Mouse (Mus musculus): ENCODE measurements at regions not wholly inside any gene's neighbourhood (a gene's known extent, or its start where the extent isn't known, plus 50 kb on each side); places are given as distances from the start of the nearest gene placed in this dataset.

GRCm38 (mm10) chr1:83771160-83771559, 363.2 kb upstream of the Sphkap start:
- DNase-seq (ENCODE audit: low spot score) (no peak), ATAC-seq (ENCODE audit: low FRiP score, low read depth) (no peak)
- no peaks in the 10 kb centered on the region for H3K27me3 ChIP-seq (ENCODE audit: control insufficient read depth, insufficient read depth, low read length)
- H3K27ac ChIP-seq (replicated peaks; ENCODE audit: low read depth, low read length) = no peak overlapping the region
- H3K4me2 ChIP-seq (replicated peaks; ENCODE audit: low read depth, low read length, severe bottlenecking) = no peak overlapping the region
- H3K9ac ChIP-seq (ENCODE audit: low read depth, low read length, severe bottlenecking) = no peak overlapping the region
- WGBS = 73% methylated on average over 3 of the region's 3 CpGs
- no peaks in the 10 kb centered on the region for H3K4me1 ChIP-seq (ENCODE audit: control insufficient read depth, insufficient read depth, low read length)
- TF ChIP-seq POLR2A (IDR thresholded peaks at IDR 0.05; ENCODE audit: borderline replicate concordance, extremely low read depth, insufficient read depth, insufficient read length) = no peak
- H3K4me3 ChIP-seq (replicated peaks; ENCODE audit: low read length) = no peak overlapping the region
- no peaks in the 10 kb centered on the region for H3K9me3 ChIP-seq (ENCODE audit: control insufficient read depth, low read length)
- H3K36me3 ChIP-seq (ENCODE audit: control insufficient read depth, insufficient read depth, low read length) = no peaks in the 10 kb centered on the region

DNA sequence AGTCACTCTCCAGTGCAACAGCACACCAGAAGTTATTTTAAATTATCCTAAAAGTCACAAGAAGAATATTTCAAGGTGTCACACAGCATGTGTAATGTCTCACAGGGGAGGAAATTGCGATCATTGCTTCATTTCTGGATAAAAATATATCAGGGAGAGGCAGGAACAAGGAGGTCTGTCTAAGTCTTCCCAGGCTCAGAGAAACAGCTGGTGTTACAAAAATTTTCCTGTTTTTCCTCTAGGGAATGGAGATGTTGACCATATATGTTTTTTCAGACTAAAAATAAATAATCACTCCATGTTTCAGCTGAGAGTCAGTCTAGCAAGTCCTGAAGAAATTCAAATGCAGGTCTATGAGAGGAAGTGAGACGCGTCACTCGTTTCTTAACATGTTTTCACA, 353.5 kb upstream of the Sphkap start:
- Histone ChIP-seq H3K27ac (replicated peaks; ENCODE audit: low read depth, low read length) (no peak overlapping the region), H3K27me3 (ENCODE audit: control insufficient read depth, insufficient read depth, low read length) (no peaks in the 10 kb centered on the region), H3K4me2 (replicated peaks; ENCODE audit: low read depth, low read length, severe bottlenecking) (no peak overlapping the region), H3K36me3 (ENCODE audit: control insufficient read depth, insufficient read depth, low read length) (no peaks in the 10 kb centered on the region), H3K9me3 (ENCODE audit: control insufficient read depth, low read length) (no peaks in the 10 kb centered on the region), H3K4me1 (ENCODE audit: control insufficient read depth, insufficient read depth, low read length) (no peaks in the 10 kb centered on the region), H3K9ac (ENCODE audit: low read depth, low read length, severe bottlenecking) (no peak overlapping the region), H3K4me3 (replicated peaks; ENCODE audit: low read length) (no peak overlapping the region)
- no peak for TF ChIP-seq POLR2A (IDR thresholded peaks at IDR 0.05; ENCODE audit: borderline replicate concordance, extremely low read depth, insufficient read depth, insufficient read length)
- DNase-seq (ENCODE audit: low spot score) (no peak), ATAC-seq (ENCODE audit: low FRiP score, low read depth) (no peak)
- WGBS = 70% methylated on average over 4 of the region's 4 CpGs

GRCm38 (mm10) chr1:83756866-83757265, 348.9 kb upstream of the Sphkap start:
- Histone ChIP-seq H3K9me3 (ENCODE audit: control insufficient read depth, low read length) (no peaks in the 10 kb centered on the region), H3K4me2 (replicated peaks; ENCODE audit: low read depth, low read length, severe bottlenecking) (no peak overlapping the region), H3K27me3 (ENCODE audit: control insufficient read depth, insufficient read depth, low read length) (no peaks in the 10 kb centered on the region), H3K4me1 (ENCODE audit: control insufficient read depth, insufficient read depth, low read length) (no peaks in the 10 kb centered on the region), H3K36me3 (ENCODE audit: control insufficient read depth, insufficient read depth, low read length) (no peaks in the 10 kb centered on the region), H3K9ac (ENCODE audit: low read depth, low read length, severe bottlenecking) (no peak overlapping the region), H3K4me3 (replicated peaks; ENCODE audit: low read length) (no peak overlapping the region), H3K27ac (replicated peaks; ENCODE audit: low read depth, low read length) (no peak overlapping the region)
- DNase-seq (ENCODE audit: low spot score) (no peak), ATAC-seq (ENCODE audit: low FRiP score, low read depth) (no peak)
- no peak for TF ChIP-seq POLR2A (IDR thresholded peaks at IDR 0.05; ENCODE audit: borderline replicate concordance, extremely low read depth, insufficient read depth, insufficient read length)

GRCm38 (mm10) chr1:83755336-83755735, 347.3 kb upstream of the Sphkap start:
- Histone ChIP-seq H3K36me3 (ENCODE audit: control insufficient read depth, insufficient read depth, low read length) (no peaks in the 10 kb centered on the region), H3K4me2 (replicated peaks; ENCODE audit: low read depth, low read length, severe bottlenecking) (no peak overlapping the region), H3K9me3 (ENCODE audit: control insufficient read depth, low read length) (no peaks in the 10 kb centered on the region), H3K4me3 (replicated peaks; ENCODE audit: low read length) (no peak overlapping the region), H3K27me3 (ENCODE audit: control insufficient read depth, insufficient read depth, low read length) (no peaks in the 10 kb centered on the region), H3K4me1 (ENCODE audit: control insufficient read depth, insufficient read depth, low read length) (no peaks in the 10 kb centered on the region), H3K27ac (replicated peaks; ENCODE audit: low read depth, low read length) (no peak overlapping the region), H3K9ac (ENCODE audit: low read depth, low read length, severe bottlenecking) (no peak overlapping the region)
- ATAC-seq (ENCODE audit: low FRiP score, low read depth) (no peak), DNase-seq (ENCODE audit: low spot score) (no peak)
- WGBS = 81% methylated on average over 1 of the region's 1 CpGs
- TF ChIP-seq POLR2A (IDR thresholded peaks at IDR 0.05; ENCODE audit: borderline replicate concordance, extremely low read depth, insufficient read depth, insufficient read length) = no peak

- ATAC-seq (ENCODE audit: low FRiP score, low read depth) (no peak), DNase-seq (ENCODE audit: low spot score) (no peak)
- Histone ChIP-seq H3K4me3 (replicated peaks; ENCODE audit: low read length) (no peak overlapping the region), H3K27me3 (ENCODE audit: control insufficient read depth, insufficient read depth, low read length) (no peaks in the 10 kb centered on the region), H3K4me2 (replicated peaks; ENCODE audit: low read depth, low read length, severe bottlenecking) (no peak overlapping the region), H3K9ac (ENCODE audit: low read depth, low read length, severe bottlenecking) (no peak overlapping the region), H3K4me1 (ENCODE audit: control insufficient read depth, insufficient read depth, low read length) (0 out of 2 replicates have a peak, but pooled peaks cover 2% of the 10 kb centered on the region), H3K9me3 (ENCODE audit: control insufficient read depth, low read length) (no peaks in the 10 kb centered on the region), H3K36me3 (ENCODE audit: control insufficient read depth, insufficient read depth, low read length) (no peaks in the 10 kb centered on the region), H3K27ac (replicated peaks; ENCODE audit: low read depth, low read length) (no peak overlapping the region)
- WGBS = 66% methylated on average over 4 of the region's 4 CpGs
- no peak for TF ChIP-seq POLR2A (IDR thresholded peaks at IDR 0.05; ENCODE audit: borderline replicate concordance, extremely low read depth, insufficient read depth, insufficient read length)
Measured at GRCm38 (mm10) chr1:83752976-83753375, 345.0 kb upstream of the Sphkap start.

GRCm38 (mm10) chr1:83748974-83749373, 341.0 kb upstream of the Sphkap start:
- Histone ChIP-seq H3K4me3 (replicated peaks; ENCODE audit: low read length) (no peak overlapping the region), H3K4me1 (ENCODE audit: control insufficient read depth, insufficient read depth, low read length) (0 out of 2 replicates have a peak, but pooled peaks cover 4% of the 10 kb centered on the region), H3K27me3 (ENCODE audit: control insufficient read depth, insufficient read depth, low read length) (no peaks in the 10 kb centered on the region), H3K9ac (ENCODE audit: low read depth, low read length, severe bottlenecking) (no peak overlapping the region), H3K27ac (replicated peaks; ENCODE audit: low read depth, low read length) (no peak overlapping the region), H3K4me2 (replicated peaks; ENCODE audit: low read depth, low read length, severe bottlenecking) (no peak overlapping the region), H3K9me3 (ENCODE audit: control insufficient read depth, low read length) (no peaks in the 10 kb centered on the region), H3K36me3 (ENCODE audit: control insufficient read depth, insufficient read depth, low read length) (no peaks in the 10 kb centered on the region)
- no peak for TF ChIP-seq POLR2A (IDR thresholded peaks at IDR 0.05; ENCODE audit: borderline replicate concordance, extremely low read depth, insufficient read depth, insufficient read length)
- ATAC-seq (ENCODE audit: low FRiP score, low read depth) = no peak
- 74% methylated on average over 4 of the region's 4 CpGs for WGBS
- DNase-seq (ENCODE audit: low spot score) = no peak
